Mouse (Mus musculus): ENCODE data around the gene Wdfy3. TPM values are rescaled to one million over a fixed set of nuclear protein-coding genes. Genes with fewer than 3 reads are reported as not detected.

The Wdfy3 gene
- polyA plus RNA-seq, 1 experiment from 2014 or later, result 15.1 TPM

DNA sequence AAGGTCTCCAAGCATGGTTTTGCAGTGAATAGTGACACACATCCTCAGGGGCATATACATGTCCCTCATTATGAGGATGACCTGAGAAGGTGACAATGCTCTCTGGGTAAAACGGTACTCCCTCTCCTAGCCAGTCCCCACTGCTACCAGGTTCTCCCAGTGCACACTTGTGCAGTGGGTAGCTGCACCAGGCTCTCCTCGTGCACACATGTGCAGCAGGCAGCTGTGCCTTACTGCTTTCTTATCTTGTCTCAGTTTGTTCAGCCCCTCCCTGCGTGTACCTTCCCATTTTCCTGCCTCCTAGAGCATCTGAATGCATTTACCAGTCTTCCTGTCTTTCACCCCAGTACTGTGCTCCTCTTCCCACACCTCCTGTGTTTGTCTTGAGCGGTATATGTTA is 277.1 kb downstream of the Wdfy3 start:
- no peak for ATAC-seq (ENCODE audit: insufficient number of reproducible peaks, insufficient read depth, low FRiP score, low read depth)
- H3K36me3 ChIP-seq (ENCODE audit: control insufficient read depth, insufficient read depth, low read length), result no peaks in the 10 kb centered on the region
- no peaks in the 10 kb centered on the region for H3K27me3 ChIP-seq (ENCODE audit: control insufficient read depth, insufficient read depth, low read length)
- no peak overlapping the region for H3K4me3 ChIP-seq (ENCODE audit: control insufficient read depth in 1 of 2, insufficient read depth in 1 of 2, low read depth in 1 of 2, low read length in 2 of 2)
- 47% methylated on average over 4 of the region's 4 CpGs for WGBS
- H3K9ac ChIP-seq (ENCODE audit: low read length), result no peak overlapping the region
- H3K4me1 ChIP-seq (ENCODE audit: control insufficient read depth in 2 of 2, insufficient read depth in 2 of 2, low read length in 2 of 2), result peaks cover 3 to 9% of the 10 kb centered on the region in 2 experiments; a peak in 2 of 4 replicates
- H3K27ac ChIP-seq (replicated peaks in 1 of 2; ENCODE audit: control insufficient read depth in 1 of 2, insufficient read depth in 1 of 2, low read depth in 2 of 2, low read length in 2 of 2), result no peak overlapping the region
- no peaks in the 10 kb centered on the region for H3K9me3 ChIP-seq (ENCODE audit: control insufficient read depth, low read length)
- no peak overlapping the region for H3K4me2 ChIP-seq (ENCODE audit: low read length)

DNA sequence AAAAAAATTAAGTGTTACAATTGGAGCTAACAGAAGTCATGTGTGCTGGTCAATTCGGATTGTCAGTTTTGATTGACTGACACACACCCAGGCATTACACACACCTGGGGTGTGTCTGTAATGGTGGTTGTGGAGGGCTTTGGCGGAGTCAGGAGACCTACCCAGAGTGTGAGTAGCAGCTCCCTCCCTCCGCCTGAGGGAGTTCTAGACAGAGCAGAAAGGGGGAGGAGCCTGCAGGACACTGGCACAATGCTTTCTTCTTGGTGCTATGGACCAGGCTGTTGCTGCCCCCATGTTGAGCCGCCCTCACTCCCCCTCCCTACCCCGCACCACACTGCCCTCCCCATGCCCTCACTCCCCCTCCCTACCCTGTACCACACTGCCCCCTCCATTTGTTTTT is 279.2 kb downstream of the Wdfy3 start:
- Histone ChIP-seq H3K9me3 (ENCODE audit: control insufficient read depth, low read length) (no peaks in the 10 kb centered on the region), H3K4me2 (ENCODE audit: low read length) (no peak overlapping the region), H3K9ac (ENCODE audit: low read length) (no peak overlapping the region), H3K36me3 (ENCODE audit: control insufficient read depth, insufficient read depth, low read length) (no peaks in the 10 kb centered on the region), H3K27me3 (ENCODE audit: control insufficient read depth, insufficient read depth, low read length) (no peaks in the 10 kb centered on the region), H3K4me1 (ENCODE audit: control insufficient read depth in 2 of 2, insufficient read depth in 2 of 2, low read length in 2 of 2) (peaks cover 3 to 9% of the 10 kb centered on the region in 2 experiments; a peak in 2 of 4 replicates), H3K4me3 (ENCODE audit: control insufficient read depth in 1 of 2, insufficient read depth in 1 of 2, low read depth in 1 of 2, low read length in 2 of 2) (no peak overlapping the region), H3K27ac (replicated peaks in 1 of 2; ENCODE audit: control insufficient read depth in 1 of 2, insufficient read depth in 1 of 2, low read depth in 2 of 2, low read length in 2 of 2) (no peak overlapping the region)
- 74% methylated on average over 5 of the region's 5 CpGs for WGBS
- ATAC-seq (ENCODE audit: insufficient number of reproducible peaks, insufficient read depth, low FRiP score, low read depth), result no peak

DNA sequence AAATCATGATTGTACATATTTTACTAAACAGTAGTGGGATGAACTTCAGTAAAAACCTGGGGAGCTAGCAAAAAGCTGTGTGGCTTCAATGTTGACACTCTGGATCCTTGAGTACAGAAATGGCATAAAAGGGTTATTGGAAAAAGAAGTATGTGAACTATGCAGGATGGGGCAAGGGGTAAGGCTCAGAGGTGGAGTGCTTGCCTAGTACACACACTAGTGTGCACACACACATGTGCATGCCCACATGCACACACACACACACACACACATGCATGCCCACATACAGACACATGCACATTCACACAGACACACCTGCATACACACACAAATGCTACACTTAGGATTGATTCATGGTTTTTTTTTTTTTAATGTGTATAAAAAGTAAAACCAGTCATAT is 280.0 kb downstream of the Wdfy3 start:
- Histone ChIP-seq H3K36me3 (ENCODE audit: control insufficient read depth, insufficient read depth, low read length) (no peaks in the 10 kb centered on the region), H3K4me1 (ENCODE audit: control insufficient read depth in 2 of 2, insufficient read depth in 2 of 2, low read length in 2 of 2) (peaks cover 3 to 9% of the 10 kb centered on the region in 2 experiments; a peak in 2 of 4 replicates), H3K9ac (ENCODE audit: low read length) (no peak overlapping the region), H3K27me3 (ENCODE audit: control insufficient read depth, insufficient read depth, low read length) (0 out of 2 replicates have a peak, but pooled peaks cover 3% of the 10 kb centered on the region), H3K4me2 (ENCODE audit: low read length) (no peak overlapping the region), H3K4me3 (ENCODE audit: control insufficient read depth in 1 of 2, insufficient read depth in 1 of 2, low read depth in 1 of 2, low read length in 2 of 2) (no peak overlapping the region), H3K9me3 (ENCODE audit: control insufficient read depth, low read length) (no peaks in the 10 kb centered on the region), H3K27ac (replicated peaks in 1 of 2; ENCODE audit: control insufficient read depth in 1 of 2, insufficient read depth in 1 of 2, low read depth in 2 of 2, low read length in 2 of 2) (no peak overlapping the region)
- no peak for ATAC-seq (ENCODE audit: insufficient number of reproducible peaks, insufficient read depth, low FRiP score, low read depth)

DNA sequence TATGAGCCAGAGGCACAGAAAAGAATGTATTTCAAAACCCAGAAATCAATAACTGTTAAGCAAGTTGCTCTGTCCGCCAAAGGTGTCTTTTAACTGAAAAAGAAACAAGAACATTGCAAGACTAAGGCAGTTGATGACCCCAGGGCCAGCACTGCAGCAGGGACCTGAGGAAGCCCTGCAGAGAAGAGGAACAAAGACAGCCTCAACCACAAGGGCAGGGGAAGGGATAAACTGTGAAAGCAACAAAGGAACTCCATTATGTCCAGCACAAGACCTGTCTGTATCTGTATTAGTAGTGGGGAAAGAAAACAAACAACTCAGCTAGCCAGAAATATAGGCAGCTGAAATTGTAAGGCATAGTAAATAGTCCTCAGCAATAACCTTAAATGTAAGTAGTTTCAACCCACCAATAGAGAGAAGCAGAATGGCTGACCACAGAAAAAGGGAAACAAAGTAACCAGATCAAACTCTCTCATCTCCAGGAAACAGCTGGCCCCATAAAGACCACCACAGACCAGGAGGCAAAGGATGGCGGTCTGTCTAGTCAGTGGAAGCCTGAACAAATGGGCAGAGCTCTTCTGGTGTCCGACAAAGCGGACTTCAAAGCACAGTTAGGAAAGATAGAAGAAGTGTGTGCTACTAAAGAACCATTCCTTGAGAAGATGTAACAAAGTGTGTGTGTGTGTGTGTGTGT is 283.7 kb downstream of the Wdfy3 start:
- H3K9me3 ChIP-seq (ENCODE audit: control insufficient read depth, low read length), result no peaks in the 10 kb centered on the region
- 76% methylated on average over 4 of the region's 4 CpGs for WGBS
- no peak overlapping the region for H3K9ac ChIP-seq (ENCODE audit: low read length)

DNA sequence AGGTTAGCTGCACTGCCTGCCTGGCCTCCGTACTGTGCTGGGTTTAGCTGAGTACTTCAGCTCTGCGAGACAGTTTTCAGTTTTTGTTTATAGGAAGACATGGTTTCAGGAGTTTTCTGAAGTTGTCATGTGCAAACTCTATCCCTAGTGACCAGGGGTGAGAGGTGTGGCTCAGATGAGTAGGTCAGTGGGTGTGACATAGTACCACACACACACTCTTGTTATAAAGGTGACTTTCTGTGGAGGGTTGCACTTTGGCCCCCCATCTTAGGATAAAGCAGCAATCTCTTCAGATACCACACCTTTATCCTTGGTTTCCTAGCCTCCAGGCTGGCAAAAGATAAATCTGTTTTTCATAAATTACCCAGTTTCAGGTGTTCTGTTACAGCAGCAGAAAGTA is 284.9 kb downstream of the Wdfy3 start:
- H3K4me2 ChIP-seq (ENCODE audit: low read length), result no peak overlapping the region
- ATAC-seq (ENCODE audit: insufficient number of reproducible peaks, insufficient read depth, low FRiP score, low read depth), result no peak
- H3K9ac ChIP-seq (ENCODE audit: low read length), result no peak overlapping the region
- H3K4me1 ChIP-seq (ENCODE audit: control insufficient read depth in 2 of 2, insufficient read depth in 2 of 2, low read length in 2 of 2), result no peaks in the 10 kb centered on the region
- 0 out of 2 replicates have a peak, but pooled peaks cover 3% of the 10 kb centered on the region for H3K27me3 ChIP-seq (ENCODE audit: control insufficient read depth, insufficient read depth, low read length)
- H3K9me3 ChIP-seq (ENCODE audit: control insufficient read depth, low read length), result no peaks in the 10 kb centered on the region
- 81% methylated on average over 2 of the region's 2 CpGs for WGBS
- no peak overlapping the region for H3K27ac ChIP-seq (replicated peaks in 1 of 2; ENCODE audit: control insufficient read depth in 1 of 2, insufficient read depth in 1 of 2, low read depth in 2 of 2, low read length in 2 of 2)
- no peak overlapping the region for H3K4me3 ChIP-seq (ENCODE audit: control insufficient read depth in 1 of 2, insufficient read depth in 1 of 2, low read depth in 1 of 2, low read length in 2 of 2)
- no peaks in the 10 kb centered on the region for H3K36me3 ChIP-seq (ENCODE audit: control insufficient read depth, insufficient read depth, low read length)

More for the DNA sequence above, 283.7 kb downstream of the Wdfy3 start:
- H3K4me1 ChIP-seq (ENCODE audit: control insufficient read depth in 2 of 2, insufficient read depth in 2 of 2, low read length in 2 of 2), result no peaks in the 10 kb centered on the region
- no peak for ATAC-seq (ENCODE audit: insufficient number of reproducible peaks, insufficient read depth, low FRiP score, low read depth)
- no peak overlapping the region for H3K27ac ChIP-seq (replicated peaks in 1 of 2; ENCODE audit: control insufficient read depth in 1 of 2, insufficient read depth in 1 of 2, low read depth in 2 of 2, low read length in 2 of 2)
- H3K4me2 ChIP-seq (ENCODE audit: low read length), result no peak overlapping the region
- 0 out of 2 replicates have a peak, but pooled peaks cover 3% of the 10 kb centered on the region for H3K27me3 ChIP-seq (ENCODE audit: control insufficient read depth, insufficient read depth, low read length)
- H3K4me3 ChIP-seq (ENCODE audit: control insufficient read depth in 1 of 2, insufficient read depth in 1 of 2, low read depth in 1 of 2, low read length in 2 of 2), result no peak overlapping the region
- H3K36me3 ChIP-seq (ENCODE audit: control insufficient read depth, insufficient read depth, low read length), result no peaks in the 10 kb centered on the region

DNA sequence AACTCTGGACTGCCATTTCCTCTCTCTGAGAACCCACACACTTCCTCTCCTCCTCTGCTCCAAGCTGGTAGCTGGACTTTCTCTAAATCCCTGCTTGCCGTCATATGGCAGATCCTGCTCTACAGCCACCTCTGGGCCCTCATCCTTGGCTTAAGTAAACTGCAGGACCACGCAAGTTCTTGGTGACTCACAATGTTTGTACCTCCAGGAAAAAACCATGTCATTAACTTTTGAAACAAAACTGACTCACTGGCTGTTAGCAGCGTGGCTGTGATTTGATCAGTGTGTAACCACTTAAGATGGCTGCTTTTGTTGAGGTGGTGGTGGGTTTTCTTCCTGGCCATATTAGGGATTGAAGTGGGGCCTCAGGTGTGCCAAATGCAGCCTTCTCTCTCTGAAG is 285.4 kb downstream of the Wdfy3 start:
- WGBS, result 68% methylated on average over 3 of the region's 3 CpGs
- H3K9ac ChIP-seq (ENCODE audit: low read length), result no peak overlapping the region
- no peak overlapping the region for H3K27ac ChIP-seq (replicated peaks in 1 of 2; ENCODE audit: control insufficient read depth in 1 of 2, insufficient read depth in 1 of 2, low read depth in 2 of 2, low read length in 2 of 2)
- H3K27me3 ChIP-seq (ENCODE audit: control insufficient read depth, insufficient read depth, low read length), result 0 out of 2 replicates have a peak, but pooled peaks cover 3% of the 10 kb centered on the region
- no peak overlapping the region for H3K4me2 ChIP-seq (ENCODE audit: low read length)
- no peak for ATAC-seq (ENCODE audit: insufficient number of reproducible peaks, insufficient read depth, low FRiP score, low read depth)
- H3K4me1 ChIP-seq (ENCODE audit: control insufficient read depth in 2 of 2, insufficient read depth in 2 of 2, low read length in 2 of 2), result no peaks in the 10 kb centered on the region
- no peaks in the 10 kb centered on the region for H3K36me3 ChIP-seq (ENCODE audit: control insufficient read depth, insufficient read depth, low read length)
- H3K4me3 ChIP-seq (ENCODE audit: control insufficient read depth in 1 of 2, insufficient read depth in 1 of 2, low read depth in 1 of 2, low read length in 2 of 2), result no peak overlapping the region
- H3K9me3 ChIP-seq (ENCODE audit: control insufficient read depth, low read length), result no peaks in the 10 kb centered on the region

All from heart, embryonic 14.5 days (tissue).